Mouse (Mus musculus) lung, postnatal 0 days (tissue): ENCODE data around the gene Gm37240.

Experiments used
- CTCF ChIP-seq: IDR thresholded peaks from 2 replicates; pipeline ENCODE4 v1.5.1; 2016; ENCODE audit warnings: antibody characterized with exemption, mild to moderate bottlenecking
- EP300 ChIP-seq: IDR thresholded peaks from 2 replicates; pipeline ENCODE4 v1.6.1; 2016; ENCODE audit warnings: antibody characterized with exemption, mild to moderate bottlenecking, control low read depth

DNA sequence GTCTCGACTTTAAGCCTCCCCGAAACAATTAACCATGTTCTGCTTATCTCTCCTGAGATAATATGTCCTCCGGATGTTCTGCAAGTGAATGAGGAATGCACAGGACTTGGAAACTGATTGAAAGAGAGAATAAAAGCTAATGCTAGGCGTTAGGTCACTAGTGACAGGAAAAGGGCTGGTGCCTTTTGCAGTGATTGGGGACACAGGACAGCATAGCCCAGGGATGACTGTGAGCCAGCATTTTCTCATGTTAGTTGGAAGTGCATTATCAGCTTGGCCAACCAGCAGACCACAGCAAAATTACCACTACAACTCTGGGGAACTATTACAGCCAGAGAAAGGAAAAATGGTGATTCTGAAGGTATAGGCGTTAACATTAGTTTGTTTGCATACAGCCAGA is 1163.3 kb downstream of the Gm37240 start:
- TF ChIP-seq CTCF (no peak), EP300 (no peak)
